Mouse (Mus musculus) testis, adult 2 months (tissue): ENCODE data around the gene Ankrd12. TPM values are rescaled to one million over a fixed set of nuclear protein-coding genes. Genes with fewer than 3 reads are reported as not detected.

Experiments
- H3K27ac ChIP-seq: fragments of 200-500 bp; 2 replicates; pipeline ENCODE4 v1.5.1; 2012; ENCODE audit warnings: low read depth, low read length; ENCODE audit not compliant: control insufficient read depth, insufficient read depth
- H3K27me3 ChIP-seq: fragments of 200-500 bp; 2 replicates; pipeline ENCODE4 v1.6.1; 2012; ENCODE audit warnings: mild to moderate bottlenecking, low read length, moderate library complexity; ENCODE audit not compliant: control insufficient read depth, insufficient read depth
- H3K36me3 ChIP-seq: fragments of 200-500 bp; 2 replicates; pipeline ENCODE4 v1.6.1; 2012; ENCODE audit warnings: mild to moderate bottlenecking, low read length; ENCODE audit not compliant: control insufficient read depth, insufficient read depth
- H3K4me1 ChIP-seq: fragments of 200-500 bp; 2 replicates; pipeline ENCODE4 v1.6.1; 2012; ENCODE audit warnings: low read length; ENCODE audit not compliant: control insufficient read depth, insufficient read depth
- H3K4me3 ChIP-seq: fragments of 200-500 bp; 2 replicates; pipeline ENCODE4 v1.5.1; 2012; ENCODE audit warnings: low read depth, mild to moderate bottlenecking, low read length, moderate library complexity, mixed read lengths; ENCODE audit not compliant: control insufficient read depth
- CTCF ChIP-seq: fragments of 200-500 bp; IDR thresholded peaks from 2 replicates; pipeline ENCODE4 v1.5.1; 2012; ENCODE audit warnings: low read depth, mild to moderate bottlenecking, inconsistent platforms, low read length, moderate library complexity; ENCODE audit not compliant: control insufficient read depth, insufficient read depth, insufficient replicate concordance
- POLR2A ChIP-seq: fragments of 200-500 bp; IDR thresholded peaks from 2 replicates; pipeline ENCODE4 v1.6.1; 2012; ENCODE audit warnings: low read depth, mild to moderate bottlenecking, inconsistent platforms, low read length, moderate library complexity; ENCODE audit not compliant: control insufficient read depth
- polyA plus RNA-seq: library from polyadenylated mRNA; depleted of rRNA; stranded (reverse); fragments of >200 nt; gene quantifications from 2 replicates; pipeline ENCODE4 v1.2.3, GENCODE M21; 2012

The Ankrd12 gene
- polyA plus RNA-seq, 1 experiment = 11.0 TPM

GRCm38 (mm10) chr17:65939461-65940192 is 137.3 kb downstream of the Ankrd12 start:
- Histone ChIP-seq H3K27me3 (no peaks in the 10 kb centered on the region), H3K4me3 (no peak overlapping the region), H3K27ac (no peak overlapping the region), H3K4me1 (no peaks in the 10 kb centered on the region), H3K36me3 (no peaks in the 10 kb centered on the region)
- no peak for TF ChIP-seq CTCF
- no peak for TF ChIP-seq POLR2A

GRCm38 (mm10) chr17:65937671-65938070 is 139.2 kb downstream of the Ankrd12 start:
- Histone ChIP-seq H3K27me3 (no peaks in the 10 kb centered on the region), H3K36me3 (no peaks in the 10 kb centered on the region), H3K4me3 (no peak overlapping the region), H3K27ac (no peak overlapping the region), H3K4me1 (no peaks in the 10 kb centered on the region; the same call in 1 of the 2 replicates)
- TF ChIP-seq POLR2A (no peak), CTCF (no peak)

GRCm38 (mm10) chr17:65933741-65934140 is 143.1 kb downstream of the Ankrd12 start:
- H3K4me1 ChIP-seq = no peaks in the 10 kb centered on the region; the same call in 1 of the 2 replicates
- no peak overlapping the region for H3K27ac ChIP-seq
- TF ChIP-seq CTCF (peak; percentile 52; the same call in 1 of the 2 replicates), POLR2A (no peak)
- H3K4me3 ChIP-seq = no peak overlapping the region
- no peaks in the 10 kb centered on the region for H3K27me3 ChIP-seq
- H3K36me3 ChIP-seq = no peaks in the 10 kb centered on the region

GRCm38 (mm10) chr17:65931525-65931924 is 145.4 kb downstream of the Ankrd12 start:
- Histone ChIP-seq H3K27ac (no peak overlapping the region), H3K4me1 (no peaks in the 10 kb centered on the region; the same call in 1 of the 2 replicates), H3K27me3 (no peaks in the 10 kb centered on the region), H3K4me3 (no peak overlapping the region), H3K36me3 (no peaks in the 10 kb centered on the region)
- TF ChIP-seq CTCF (no peak), POLR2A (no peak)

- TF ChIP-seq POLR2A (no peak), CTCF (no peak)
- Histone ChIP-seq H3K36me3 (no peaks in the 10 kb centered on the region), H3K27ac (no peak overlapping the region), H3K4me1 (no peaks in the 10 kb centered on the region; the same call in 1 of the 2 replicates), H3K4me3 (no peak overlapping the region), H3K27me3 (no peaks in the 10 kb centered on the region)
Measured at GRCm38 (mm10) chr17:65930960-65931359, 145.9 kb downstream of the Ankrd12 start.

- H3K4me1 ChIP-seq = no peaks in the 10 kb centered on the region; the same call in 1 of the 2 replicates
- no peak overlapping the region for H3K4me3 ChIP-seq
- TF ChIP-seq CTCF (no peak), POLR2A (no peak)
- no peaks in the 10 kb centered on the region for H3K36me3 ChIP-seq
- H3K27me3 ChIP-seq = no peaks in the 10 kb centered on the region
- H3K27ac ChIP-seq = no peak overlapping the region
Measured at GRCm38 (mm10) chr17:65930158-65930826, 146.6 kb downstream of the Ankrd12 start.

GRCm38 (mm10) chr17:65929319-65929978 is 147.4 kb downstream of the Ankrd12 start:
- Histone ChIP-seq H3K27ac (no peak overlapping the region), H3K27me3 (no peaks in the 10 kb centered on the region), H3K4me1 (no peaks in the 10 kb centered on the region; the same call in 1 of the 2 replicates), H3K4me3 (no peak overlapping the region), H3K36me3 (no peaks in the 10 kb centered on the region; the same call in 1 of the 2 replicates)
- TF ChIP-seq CTCF (no peak), POLR2A (no peak)
